Mouse (Mus musculus): Measurements from ENCODE around the gene H2al2c. TPM values are rescaled to one million over a fixed set of nuclear protein-coding genes. Genes with fewer than 3 reads are reported as not detected.
"Not testable (repeated sequence)": the region's sequence is repeated elsewhere in the genome, so short reads cannot be mapped to it uniquely, and the experiment has no call there.

The H2al2c gene
- polyA plus RNA-seq (2015; fragmentation: Nextera tagmentation; extraction: Ambion mirVana) = not detected in 2 replicates

- not testable (repeated sequence) for H3K27ac ChIP-seq; H3K36me3 ChIP-seq (replicated peaks); H3K9ac ChIP-seq; H3K4me1 ChIP-seq; ATAC-seq (replicated peaks); H3K4me2 ChIP-seq; H3K4me3 ChIP-seq; H3K9me3 ChIP-seq; H3K27me3 ChIP-seq (replicated peaks)
- WGBS = no CpG with 5 or more reads among the region's 4 CpGs
Measured at GRCm38 (mm10) chrY:2598799-2599198, at the start of gene H2al2c. TSS of gene H2al2c (plus strand) at chrY:2599099.

Other genes starting within 250 kb of the H2al2c start
- not detected in 2 replicates for gene Sry, start 64.6 kb downstream of the H2al2c start, polyA plus RNA-seq (2015; fragmentation: Nextera tagmentation; extraction: Ambion mirVana)
- gene H2al2b, start 121.6 kb downstream of the H2al2c start, polyA plus RNA-seq (2015; fragmentation: Nextera tagmentation; extraction: Ambion mirVana) = not detected in 2 replicates
- not detected in 2 replicates for gene Gm4064, start 197.1 kb downstream of the H2al2c start, polyA plus RNA-seq (2015; fragmentation: Nextera tagmentation; extraction: Ambion mirVana)
- not detected in 2 replicates for gene Rbmy, start 231.6 kb downstream of the H2al2c start, polyA plus RNA-seq (2015; fragmentation: Nextera tagmentation; extraction: Ambion mirVana)
- not detected in 2 replicates for gene Gm10256, start 231.6 kb downstream of the H2al2c start, polyA plus RNA-seq (2015; fragmentation: Nextera tagmentation; extraction: Ambion mirVana)

All from midbrain, embryonic 15.5 days (tissue).